ENCODE assay signal across 10 mouse cellular contexts in the genomic region with DNA sequence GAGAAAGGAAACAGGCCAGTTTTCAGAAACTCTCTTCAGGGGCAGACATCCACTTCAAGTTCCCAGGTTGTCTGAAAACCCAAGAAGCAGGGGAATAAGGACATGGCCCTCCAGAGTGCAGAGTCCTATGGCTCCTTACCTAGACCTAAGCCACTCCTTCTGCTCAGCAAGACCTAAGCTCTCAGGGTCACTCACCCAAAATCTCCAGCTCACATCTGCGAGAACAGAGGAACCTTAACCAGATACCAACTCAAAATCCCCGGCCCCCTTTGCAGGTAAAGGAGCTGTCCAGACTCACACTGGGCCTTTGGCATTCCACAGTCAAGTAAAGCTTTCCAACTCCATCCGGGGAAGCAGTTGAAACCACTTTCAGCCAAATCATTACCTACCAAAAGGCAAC. TPM values are rescaled to one million over a fixed set of nuclear protein-coding genes. Genes with fewer than 3 reads are reported as not detected.
DNase-seq lines count a peak whose midpoint lies in the region; ATAC-seq and TF ChIP-seq lines count a peak whose summit lies in the region.
"Had no signal": no experiment of that assay in that cellular context is flagged by ENCODE, and none has a peak within 500 bp of the region (broad histone marks: within the 10 kb centered on the region; RNA-seq: fewer than 3 reads in every experiment).

No protein-coding gene starts in this region.

- peaks cover 70% of the 10 kb centered on the region for H3K79me2 ChIP-seq in myocyte (ENCODE audit: control insufficient read depth, insufficient read depth)

- no peaks in the 10 kb centered on the region for H3K36me3 ChIP-seq in heart, embryonic 15.5 days
- peaks cover 5% of the 10 kb centered on the region for H3K36me3 ChIP-seq in megakaryocyte, embryonic 14.5 days (replicated peaks; ENCODE audit: low read length)
- no peaks in the 10 kb centered on the region for H3K36me3 ChIP-seq in forebrain, embryonic 16.5 days (ENCODE audit: control insufficient read depth, insufficient read depth)
- no peaks in the 10 kb centered on the region for H3K36me3 ChIP-seq in myocyte (ENCODE audit: control insufficient read depth, insufficient read depth)

- H3K27ac ChIP-seq in heart, embryonic 15.5 days, result no peak overlapping the region
- H3K27ac ChIP-seq in forebrain, embryonic 16.5 days (ENCODE audit: low read length), result no peak overlapping the region

- H3K27me3 ChIP-seq in heart, embryonic 15.5 days, result no peaks in the 10 kb centered on the region
- no peaks in the 10 kb centered on the region for H3K27me3 ChIP-seq in megakaryocyte, embryonic 14.5 days (replicated peaks)
- 0 out of 2 replicates have a peak, but pooled peaks cover 6% of the 10 kb centered on the region for H3K27me3 ChIP-seq in forebrain, embryonic 16.5 days (replicated peaks; ENCODE audit: control insufficient read depth, insufficient read depth, low read length)
- no peaks in the 10 kb centered on the region for H3K27me3 ChIP-seq in myocyte (ENCODE audit: control insufficient read depth, insufficient read depth, insufficient read length)

- no peak overlapping the region for H3ac ChIP-seq in myocyte (ENCODE audit: control insufficient read depth, insufficient read length)

- ATAC-seq in heart, embryonic 15.5 days (replicated peaks; ENCODE audit: insufficient number of reproducible peaks, insufficient read depth, low FRiP score, low read depth), result no peak
- no peak for ATAC-seq in megakaryocyte, adult 5-6 weeks (ENCODE audit: poor library complexity, severe bottlenecking)
- ATAC-seq in forebrain, embryonic 16.5 days, result no peak
- ATAC-seq: inflammation-experienced regulatory T-cells, adult 6 months had no signal

- no peak for TF ChIP-seq POLR2A in myocyte (IDR thresholded peaks at IDR 0.05; ENCODE audit: insufficient read length, low read depth)

- H3K9ac ChIP-seq in heart, embryonic 15.5 days, result no peak overlapping the region
- H3K9ac ChIP-seq in forebrain, embryonic 16.5 days (replicated peaks; ENCODE audit: low read depth, low read length), result no peak overlapping the region

- peak overlapping the region; percentile 97 for H3K4me2 ChIP-seq in heart, embryonic 15.5 days
- H3K4me2 ChIP-seq in forebrain, embryonic 16.5 days (ENCODE audit: low read length), result peak overlapping the region; percentile 97
- peak overlapping the region; percentile 93 for H3K4me2 ChIP-seq in myocyte (ENCODE audit: low read depth)

- no peaks in the 10 kb centered on the region for H3K9me3 ChIP-seq in heart, embryonic 15.5 days (replicated peaks)
- H3K9me3 ChIP-seq in megakaryocyte, embryonic 14.5 days, result no peaks in the 10 kb centered on the region
- no peaks in the 10 kb centered on the region for H3K9me3 ChIP-seq in forebrain, embryonic 16.5 days (ENCODE audit: control insufficient read depth, low read length)

- 52% methylated on average over 3 of the region's 3 CpGs for WGBS in heart, embryonic 15.5 days
- 58% methylated on average over 3 of the region's 3 CpGs for WGBS in forebrain, embryonic 16.5 days

- DNase-seq in heart, adult 18-20 months, result no peak
- no peak for DNase-seq in ovary, postnatal 36 days (ENCODE audit: low spot score)
- no peak for DNase-seq in frontal cortex, adult 2 months (ENCODE audit: extremely low spot score in 1 of 2, low spot score in 1 of 2)
- DNase-seq: cerebellum, adult 11 months had no signal

- H3K4me1 ChIP-seq in heart, embryonic 15.5 days (replicated peaks), result peaks cover 31% of the 10 kb centered on the region
- peaks cover 62% of the 10 kb centered on the region for H3K4me1 ChIP-seq in megakaryocyte, embryonic 14.5 days
- peaks cover 38% of the 10 kb centered on the region for H3K4me1 ChIP-seq in forebrain, embryonic 16.5 days (replicated peaks; ENCODE audit: control insufficient read depth, insufficient read depth, low read length)

- H3K4me3 ChIP-seq in heart, embryonic 15.5 days, result 0 out of 2 replicates have a peak overlapping the region, but pooled peaks have one; percentile 8
- peak overlapping the region; percentile 81 for H3K4me3 ChIP-seq in megakaryocyte, embryonic 14.5 days (replicated peaks)
- H3K4me3 ChIP-seq in forebrain, embryonic 16.5 days (replicated peaks; ENCODE audit: low read length), result peak overlapping the region; percentile 25
- no peak overlapping the region for H3K4me3 ChIP-seq in myocyte

TF ChIP-seq in myocyte, 11 proteins besides CTCF, POLR2A, EP300 and RAD21:
- TF ChIP-seq MYOG (IDR thresholded peaks at IDR 0.05; ENCODE audit: control insufficient read depth in 1 of 3, insufficient read depth in 1 of 3, insufficient read length in 2 of 3, low read depth in 2 of 3), result no peak
- TF ChIP-seq SRF (IDR thresholded peaks at IDR 0.05; ENCODE audit: control insufficient read depth, insufficient read length, low read depth), result no peak
- TF ChIP-seq REST (IDR thresholded peaks at IDR 0.05; ENCODE audit: insufficient read depth, insufficient read length), result no peak
- TF ChIP-seq CEBPB (IDR thresholded peaks at IDR 0.05; ENCODE audit: insufficient read depth, poor library complexity, severe bottlenecking), result no peak
- TF ChIP-seq E2F4 (IDR thresholded peaks at IDR 0.05; ENCODE audit: insufficient read depth), result no peak
- TF ChIP-seq TCF3 (IDR thresholded peaks at IDR 0.05; ENCODE audit: insufficient read length, low read depth), result no peak
- TF ChIP-seq TCF12 (IDR thresholded peaks at IDR 0.05; ENCODE audit: insufficient read depth, poor library complexity, severe bottlenecking), result no peak
- no peak for TF ChIP-seq MAX (IDR thresholded peaks at IDR 0.05; ENCODE audit: low read depth)
- TF ChIP-seq MYOD1 (IDR thresholded peaks at IDR 0.05; ENCODE audit: control insufficient read depth in 1 of 3, insufficient read length in 2 of 3, low read depth in 2 of 3), result no peak
- no peak for TF ChIP-seq POLR2AphosphoS2 (IDR thresholded peaks at IDR 0.05; ENCODE audit: insufficient read length, low read depth)
- TF ChIP-seq USF1 (IDR thresholded peaks at IDR 0.05; ENCODE audit: low read depth), result no peak

RNA-seq across cellular contexts. Expression of a gene that starts 3.3 kb away (rescaled TPM):
- 71.2 and 82.1 TPM in 2 replicates for polyA plus RNA-seq in heart, embryonic 15.5 days (2015; fragmentation: Nextera tagmentation; extraction: Ambion mirVana)
- 10 to 100 TPM; 78.7 to 87.5 TPM for total RNA-seq in heart, adult 18-20 months (2021)
- polyA plus RNA-seq in megakaryocyte, embryonic 14.5 days (2012; ENCODE audit: insufficient read depth, low replicate concordance), result 29.7 and 39.7 TPM in 2 replicates
- 74.0 and 88.0 TPM in 2 replicates for total RNA-seq in megakaryocyte, adult 5-6 weeks (2015)
- 77.4 and 95.4 TPM in 2 replicates for total RNA-seq in megakaryocyte, adult 5-6 weeks (2017)
- 138 and 141 TPM in 2 replicates for polyA plus RNA-seq in forebrain, embryonic 16.5 days (2015; fragmentation: Nextera tagmentation; extraction: Ambion mirVana)
- 50.7 TPM for polyA plus RNA-seq in myocyte (2012; fragmentation: generic; extraction: Trizol)
- polyA plus RNA-seq in frontal cortex, adult 2 months (2012; rRNA removed), result 65.0 and 67.9 TPM in 2 replicates
